Mouse (Mus musculus) hematopoietic stem cell, adult 5-6 weeks (primary cell): ENCODE measurements at regions not wholly inside any gene's neighbourhood (a gene's known extent, or its start where the extent isn't known, plus 50 kb on each side); places are given as distances from the start of the nearest gene placed in this dataset.
"Not testable (repeated sequence)": the region's sequence is repeated elsewhere in the genome, so short reads cannot be mapped to it uniquely, and the experiment has no call there.

Source experiments
- ATAC-seq, 2 experiments: fragments of 125-278 bp in 1 of 2; replicated peaks in 1 of 2; 2 replicates each; pipeline ENCODE4 v1.8.0; 2016 to 2017; ENCODE audit warnings: inconsistent platforms in 2 of 2, mild to moderate bottlenecking in 2 of 2, moderate number of reproducible peaks in 2 of 2, low read depth in 1 of 2, moderate TSS enrichment in 1 of 2; ENCODE audit not compliant: low FRiP score in 2 of 2, poor library complexity in 2 of 2, severe bottlenecking in 2 of 2, insufficient read depth in 1 of 2, low TSS enrichment in 1 of 2

DNA sequence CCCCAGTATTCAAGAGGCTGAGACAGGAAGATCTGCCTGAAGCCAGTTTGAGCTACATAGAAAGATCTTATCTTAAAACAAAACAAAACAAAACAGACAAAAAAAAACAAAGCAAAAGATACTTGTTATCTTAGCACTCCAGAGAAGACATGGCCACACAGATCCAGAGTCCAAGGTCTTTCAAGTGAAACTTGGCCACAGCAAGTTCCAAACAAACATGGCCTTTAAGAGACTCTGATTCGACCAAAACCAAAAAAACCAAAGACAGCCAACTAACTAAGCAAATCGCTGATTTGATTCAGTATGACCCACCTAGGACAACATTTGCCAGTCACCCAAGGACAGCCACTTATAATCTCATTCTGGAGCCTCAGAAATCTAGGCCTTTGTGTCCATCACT lies 69.8 kb upstream of the Tbl1xr1 start:
- no peak for ATAC-seq

DNA sequence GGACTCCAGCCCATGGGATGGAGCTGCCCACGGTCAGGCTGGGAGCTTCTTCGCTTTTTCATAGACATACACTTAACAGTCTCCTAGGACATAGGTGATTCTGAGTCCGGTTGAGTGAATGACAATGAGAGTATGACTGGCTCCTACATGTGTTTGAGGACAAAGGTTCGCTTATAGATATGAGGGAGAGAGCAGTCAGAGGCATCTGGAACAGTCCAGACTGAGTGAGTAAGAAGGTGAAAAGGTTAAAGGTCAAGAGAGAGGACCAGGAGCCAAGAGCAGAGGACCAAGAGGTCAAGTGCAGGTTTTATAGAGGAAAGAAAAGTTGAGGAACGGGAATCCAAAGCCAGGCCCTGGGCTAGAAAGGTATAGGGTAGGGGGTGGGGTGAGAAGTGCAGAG lies 68.7 kb upstream of the Tbl1xr1 start:
- ATAC-seq = no peak

DNA sequence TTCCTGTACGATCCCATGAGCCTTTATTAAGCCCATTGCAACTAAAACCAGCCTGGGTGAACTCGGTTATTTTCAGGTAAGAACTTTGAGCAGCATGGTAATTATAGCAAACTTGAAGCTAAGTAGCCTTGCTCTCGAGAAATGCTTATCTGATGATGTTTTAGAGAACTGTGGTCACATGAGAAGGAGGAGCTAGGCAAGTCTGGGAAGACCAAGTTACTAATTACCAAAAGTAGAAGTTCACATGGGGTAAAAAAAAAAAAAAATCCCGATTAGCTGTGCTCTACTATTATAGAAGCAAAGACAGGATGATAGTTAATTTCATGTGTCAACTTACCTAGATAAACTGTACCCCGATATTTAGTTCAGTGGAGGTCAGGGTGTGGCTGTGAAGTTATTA lies 68.0 kb upstream of the Tbl1xr1 start:
- ATAC-seq = no peak

GRCm38 (mm10) chr3:22009898-22010699 lies 66.4 kb upstream of the Tbl1xr1 start:
- ATAC-seq = no peak

DNA sequence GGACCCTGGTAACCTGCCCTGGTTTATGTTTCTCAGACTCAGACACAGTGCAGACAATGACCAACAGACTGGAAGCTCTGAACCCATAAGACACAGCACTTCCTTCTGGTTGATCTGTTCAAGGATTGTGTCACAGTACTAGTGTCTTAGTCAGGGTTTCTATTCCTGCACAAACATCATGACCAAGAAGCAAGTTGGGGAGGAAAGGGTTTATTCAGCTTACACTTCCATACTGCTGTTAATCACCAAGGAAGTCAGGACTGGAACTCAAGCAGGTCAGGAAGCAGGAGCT lies 65.8 kb upstream of the Tbl1xr1 start:
- ATAC-seq = not testable (repeated sequence)

DNA sequence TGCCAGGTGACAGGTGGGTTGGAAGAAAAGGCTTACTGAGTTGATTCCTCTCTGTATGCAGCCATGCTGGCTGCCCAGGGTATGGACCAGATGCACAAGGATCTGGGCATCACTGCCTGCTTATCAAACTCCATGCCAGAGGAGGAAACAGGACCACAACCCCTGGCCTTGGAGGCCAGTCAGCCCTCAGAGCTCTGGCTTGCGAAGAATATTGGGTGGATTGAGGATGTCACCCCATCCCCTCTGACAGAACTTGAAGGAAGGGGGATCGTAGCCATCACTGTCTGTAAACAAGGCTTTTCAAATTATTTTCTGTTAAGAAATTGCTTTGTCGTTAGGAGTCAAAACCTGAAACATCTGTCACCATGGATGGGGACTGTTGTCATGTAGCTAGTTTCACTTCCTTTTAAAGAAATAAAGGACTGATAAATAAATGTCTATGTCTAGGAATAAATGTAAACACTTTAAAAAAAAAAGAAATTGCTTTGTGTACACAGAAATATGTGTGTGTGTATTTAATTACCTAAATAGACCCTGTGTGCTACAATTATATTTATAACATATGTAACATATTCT lies 55.0 kb upstream of the Tbl1xr1 start:
- no peak for ATAC-seq

GRCm38 (mm10) chr3:22022418-22022817 lies 54.0 kb upstream of the Tbl1xr1 start:
- ATAC-seq = peak; percentile 51 to 54; a peak in 3 of 4 replicates

GRCm38 (mm10) chr3:22023049-22023448 lies 53.4 kb upstream of the Tbl1xr1 start:
- ATAC-seq = no peak

GRCm38 (mm10) chr3:22023551-22023950 lies 52.9 kb upstream of the Tbl1xr1 start:
- no peak for ATAC-seq

DNA sequence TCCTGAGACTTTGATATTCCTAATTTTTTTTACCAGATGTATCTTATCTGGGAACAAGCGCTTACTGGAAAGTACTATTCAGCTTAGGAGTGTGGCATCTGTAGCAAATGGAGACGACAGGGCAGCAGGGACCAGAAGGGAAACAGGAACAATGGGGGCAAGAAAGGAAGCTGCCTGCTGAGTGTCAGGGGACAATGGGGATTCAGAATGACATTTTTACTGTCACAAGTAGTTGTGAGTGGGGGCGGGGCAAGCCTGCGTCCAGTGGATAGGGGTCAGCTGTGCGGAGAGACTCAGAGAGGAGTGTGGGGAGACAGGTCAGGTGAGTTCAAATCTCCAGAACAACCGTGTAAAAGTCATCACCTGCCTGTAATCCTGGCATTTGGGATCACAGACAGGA lies 52.3 kb upstream of the Tbl1xr1 start:
- 0 out of 4 replicates have a peak, but pooled peaks of 1 of the 2 experiments have one; percentile 44 for ATAC-seq

- no peak for ATAC-seq
Measured at GRCm38 (mm10) chr3:22025119-22025518, 51.3 kb upstream of the Tbl1xr1 start.

- ATAC-seq = no peak
Measured at GRCm38 (mm10) chr3:22025615-22026014, 50.8 kb upstream of the Tbl1xr1 start.
